Mouse (Mus musculus) hindbrain, postnatal 0 days (tissue): ENCODE results near the gene Smarca4. TPM values are rescaled to one million over a fixed set of nuclear protein-coding genes. Genes with fewer than 3 reads are reported as not detected.
A peak's percentile ranks its signal among the peaks of the same experiment; 100 is the strongest.

Experiments used
- ATAC-seq: fragments of 200-750 bp; cut with Nextera tagmentation; 2 replicates; pipeline ENCODE4 v1.8.0; 2017; ENCODE audit warnings: mild to moderate bottlenecking, moderate TSS enrichment, moderate library complexity
- DNase-seq: peaks from one replicate; pipeline ENCODE4 v3.0.0-alpha.2; 2015; ENCODE audit warnings: low spot score
- H3K27ac ChIP-seq: fragments of 300-500 bp; sonication (generic); 2 replicates; pipeline ENCODE4 v1.5.1; 2014; ENCODE audit warnings: mild to moderate bottlenecking
- H3K27me3 ChIP-seq: fragments of 300-500 bp; sonication (generic); 2 replicates; pipeline ENCODE4 v1.6.1; 2014; ENCODE audit warnings: low read length, mixed read lengths; ENCODE audit not compliant: insufficient read depth
- H3K36me3 ChIP-seq: fragments of 300-500 bp; sonication (generic); 2 replicates; pipeline ENCODE4 v1.6.1; 2014; ENCODE audit warnings: low read length, mixed read lengths; ENCODE audit not compliant: insufficient read depth
- H3K4me1 ChIP-seq: fragments of 300-500 bp; sonication (generic); 2 replicates; pipeline ENCODE4 v1.6.1; 2014; ENCODE audit warnings: antibody characterized with exemption, low read length, mixed read lengths; ENCODE audit not compliant: insufficient read depth
- H3K4me2 ChIP-seq: fragments of 300-500 bp; sonication (generic); 2 replicates; pipeline ENCODE4 v1.6.1; 2014; ENCODE audit warnings: low read depth, mild to moderate bottlenecking, low read length, moderate library complexity, mixed read lengths
- H3K4me3 ChIP-seq: fragments of 300-500 bp; sonication (generic); 2 replicates; pipeline ENCODE4 v1.5.1; 2014; ENCODE audit warnings: low read length
- H3K9ac ChIP-seq: fragments of 300-500 bp; sonication (generic); replicated peaks from 2 replicates; pipeline ENCODE4 v1.6.1; 2014; ENCODE audit warnings: mild to moderate bottlenecking, low read length, moderate library complexity, mixed read lengths
- H3K9me3 ChIP-seq: fragments of 300-500 bp; sonication (generic); 2 replicates; pipeline ENCODE4 v1.6.1; 2016; ENCODE audit warnings: low read length, mixed read lengths
- CTCF ChIP-seq: IDR thresholded peaks from 2 replicates; pipeline ENCODE4 v1.5.1; 2016; ENCODE audit warnings: antibody characterized with exemption, control low read depth, low read depth
- WGBS: fragments of 180-500 bp; shearing (Covaris S2); extraction: QIAGEN DNeasy Blood & Tissue Kit; methylation state at CpG from one replicate; pipeline ENCODE4 v1.1.7; 2014; 5-methylcytosine and 5-hydroxymethylcytosine counted together
- polyA plus RNA-seq: library from polyadenylated mRNA; unstranded; fragments of >200 nt; fragmentation: Nextera tagmentation; extraction: Ambion mirVana; gene quantifications from 2 replicates; pipeline ENCODE4 v1.2.1, GENCODE M21; 2015
- total RNA-seq: library from RNA; depleted of rRNA; stranded (reverse); fragments of >200 nt; gene quantifications from 2 replicates; pipeline ENCODE4 v1.2.3, GENCODE M21; 2014

The Smarca4 gene
- total and polyA plus RNA-seq, 2 experiments from 2014 or later, result 80.6 to 171 TPM

DNA sequence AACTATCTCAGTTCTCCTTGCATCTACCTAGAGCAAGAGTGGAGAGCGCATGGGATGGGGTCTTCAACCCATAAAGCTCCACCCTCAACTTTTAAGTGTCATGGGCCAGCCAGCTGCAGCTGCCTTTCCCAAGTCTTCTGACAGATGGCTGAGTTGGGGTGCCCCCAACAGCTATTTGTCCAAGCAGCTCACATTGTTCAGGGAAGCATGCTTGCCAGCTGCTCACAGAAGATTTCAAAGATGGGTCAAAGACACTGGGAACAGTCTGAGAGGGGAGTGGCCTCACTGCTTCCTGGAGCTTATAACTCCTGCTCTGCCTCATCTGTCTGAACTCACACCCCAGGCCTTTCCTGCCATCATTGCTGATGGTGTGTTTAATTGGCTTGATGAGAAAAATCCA is 39.7 kb upstream of the Smarca4 start:
- no peaks in the 10 kb centered on the region for H3K27me3 ChIP-seq
- DNase-seq, result peak; percentile 53
- peak; percentile 69; the same call in 1 of the 2 replicates for ATAC-seq
- H3K4me1 ChIP-seq, result no peaks in the 10 kb centered on the region
- H3K4me2 ChIP-seq, result no peak overlapping the region
- 85% methylated on average over 1 of the region's 1 CpGs for whole genome bisulfite sequencing
- 0 out of 2 replicates have a peak overlapping the region, but pooled peaks have one; percentile 20 for H3K27ac ChIP-seq
- TF ChIP-seq CTCF, result no peak
- peaks cover 59% of the 10 kb centered on the region for H3K36me3 ChIP-seq
- no peaks in the 10 kb centered on the region for H3K9me3 ChIP-seq
- H3K9ac ChIP-seq, result no peak overlapping the region
- no peak overlapping the region for H3K4me3 ChIP-seq

DNA sequence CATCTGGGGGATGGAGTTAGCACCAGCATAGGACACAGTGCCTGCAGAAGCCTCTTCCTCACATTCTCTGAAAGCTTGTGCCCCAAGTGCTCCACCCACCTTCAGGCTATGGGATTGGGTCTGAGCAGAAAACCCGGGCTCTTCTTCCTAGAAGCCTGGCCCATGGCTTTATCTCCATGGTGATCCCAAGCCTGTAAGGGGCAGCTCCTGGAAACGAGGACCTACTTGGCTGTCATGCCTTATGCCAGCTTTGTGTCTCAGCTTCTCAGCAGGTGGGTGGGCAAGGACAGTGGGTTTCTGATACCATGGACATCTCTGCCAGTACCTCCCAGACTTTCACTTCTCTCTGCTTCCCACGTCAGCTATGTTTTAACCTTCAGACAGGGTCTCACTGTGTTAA is 37.7 kb upstream of the Smarca4 start:
- DNase-seq, result peak; percentile 54
- Histone ChIP-seq H3K27ac (no peak overlapping the region), H3K36me3 (peaks cover 52% of the 10 kb centered on the region), H3K27me3 (no peaks in the 10 kb centered on the region), H3K9me3 (no peaks in the 10 kb centered on the region), H3K4me1 (no peaks in the 10 kb centered on the region), H3K9ac (no peak overlapping the region), H3K4me2 (no peak overlapping the region), H3K4me3 (no peak overlapping the region)
- 36% methylated on average over 3 of the region's 3 CpGs for WGBS
- ATAC-seq, result peak; percentile 50
- TF ChIP-seq CTCF, result no peak

GRCm38 (mm10) chr9:21585401-21585800 is 30.6 kb upstream of the Smarca4 start:
- no peaks in the 10 kb centered on the region for H3K9me3 ChIP-seq
- no peak overlapping the region for H3K4me3 ChIP-seq
- 100% methylated on average over 1 of the region's 1 CpGs for WGBS
- ATAC-seq (no peak), DNase-seq (no peak)
- no peak overlapping the region for H3K9ac ChIP-seq
- no peak for TF ChIP-seq CTCF
- no peaks in the 10 kb centered on the region for H3K27me3 ChIP-seq
- H3K36me3 ChIP-seq, result peaks cover 73% of the 10 kb centered on the region
- H3K4me2 ChIP-seq, result no peak overlapping the region
- H3K27ac ChIP-seq, result no peak overlapping the region
- H3K4me1 ChIP-seq, result no peaks in the 10 kb centered on the region

DNA sequence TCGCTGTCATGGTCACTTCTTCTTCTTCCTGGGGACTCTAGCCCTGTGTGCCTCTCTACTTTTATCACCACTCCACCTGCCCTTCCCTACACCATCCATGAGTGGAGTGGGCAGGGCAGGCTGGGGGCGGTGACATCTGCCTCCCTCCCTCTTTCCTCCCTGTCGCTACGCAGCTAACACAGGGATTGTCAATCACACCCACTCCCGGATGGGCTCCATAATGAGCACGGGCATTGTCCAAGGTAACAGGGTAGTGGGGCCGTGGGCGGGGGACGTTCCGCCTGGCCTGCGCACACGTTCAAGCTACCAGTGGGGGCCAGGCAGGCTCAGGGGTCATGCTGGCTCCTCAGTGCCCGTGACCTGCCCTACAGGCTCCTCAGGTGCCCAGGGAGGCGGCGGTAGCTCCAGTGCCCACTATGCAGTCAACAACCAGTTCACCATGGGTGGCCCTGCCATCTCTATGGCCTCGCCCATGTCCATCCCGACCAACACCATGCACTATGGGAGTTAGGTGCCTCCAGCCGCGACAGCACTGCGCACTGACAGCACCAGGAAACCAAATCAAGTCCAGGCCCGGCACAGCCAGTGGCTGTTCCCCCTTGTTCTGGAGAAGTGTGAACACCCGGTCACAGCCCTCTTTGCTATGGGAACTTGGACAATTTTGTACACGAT is 28.2 kb upstream of the Smarca4 start:
- ATAC-seq, result no peak
- H3K36me3 ChIP-seq, result peaks cover 62% of the 10 kb centered on the region

DNA sequence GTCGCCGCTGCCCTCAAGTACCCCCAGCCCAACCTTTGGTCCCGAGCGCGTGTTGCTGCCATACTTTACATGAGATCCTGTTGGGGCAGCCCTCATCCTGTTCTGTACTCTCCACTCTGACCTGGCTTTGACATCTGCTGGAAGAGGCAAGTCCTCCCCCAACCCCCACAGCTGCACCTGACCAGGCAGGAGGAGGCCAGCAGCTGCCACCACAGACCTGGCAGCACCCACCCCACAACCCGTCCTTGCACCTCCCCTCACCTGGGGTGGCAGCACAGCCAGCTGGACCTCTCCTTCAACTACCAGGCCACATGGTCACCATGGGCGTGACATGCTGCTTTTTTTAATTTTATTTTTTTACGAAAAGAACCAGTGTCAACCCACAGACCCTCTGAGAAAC is 27.6 kb upstream of the Smarca4 start:
- Histone ChIP-seq H3K4me2 (no peak overlapping the region), H3K4me3 (no peak overlapping the region), H3K9ac (no peak overlapping the region), H3K9me3 (no peaks in the 10 kb centered on the region), H3K36me3 (peaks cover 57% of the 10 kb centered on the region), H3K27ac (no peak overlapping the region), H3K27me3 (no peaks in the 10 kb centered on the region), H3K4me1 (peaks cover 5% of the 10 kb centered on the region; the same call in 1 of the 2 replicates)
- no peak for TF ChIP-seq CTCF
- DNase-seq (no peak), ATAC-seq (no peak)
- WGBS, result 88% methylated on average over 8 of the region's 8 CpGs

More for the DNA sequence above, 28.2 kb upstream of the Smarca4 start:
- no peak for DNase-seq
- Histone ChIP-seq H3K4me2 (no peak overlapping the region), H3K27me3 (no peaks in the 10 kb centered on the region), H3K4me3 (no peak overlapping the region), H3K9me3 (no peaks in the 10 kb centered on the region), H3K4me1 (peaks cover 5% of the 10 kb centered on the region; the same call in 1 of the 2 replicates), H3K27ac (no peak overlapping the region), H3K9ac (no peak overlapping the region)
- WGBS, result 83% methylated on average over 23 of the region's 23 CpGs
- no peak for TF ChIP-seq CTCF

- H3K4me1 ChIP-seq, result peaks cover 5% of the 10 kb centered on the region; the same call in 1 of the 2 replicates
- DNase-seq, result no peak
- no peak for ATAC-seq
- peaks cover 49% of the 10 kb centered on the region for H3K36me3 ChIP-seq
- TF ChIP-seq CTCF, result no peak
- H3K9me3 ChIP-seq, result no peaks in the 10 kb centered on the region
- no peak overlapping the region for H3K4me3 ChIP-seq
- no peak overlapping the region for H3K4me2 ChIP-seq
- H3K9ac ChIP-seq, result no peak overlapping the region
- 86% methylated on average over 5 of the region's 5 CpGs for WGBS
- no peak overlapping the region for H3K27ac ChIP-seq
- no peaks in the 10 kb centered on the region for H3K27me3 ChIP-seq
Observed at GRCm38 (mm10) chr9:21589538-21589937, 26.4 kb upstream of the Smarca4 start.

- Histone ChIP-seq H3K27me3 (no peaks in the 10 kb centered on the region), H3K4me1 (peaks cover 5% of the 10 kb centered on the region; the same call in 1 of the 2 replicates), H3K4me2 (peak overlapping the region; percentile 81; the same call in 1 of the 2 replicates), H3K4me3 (no peak overlapping the region), H3K27ac (no peak overlapping the region), H3K9me3 (no peaks in the 10 kb centered on the region), H3K36me3 (peaks cover 39% of the 10 kb centered on the region), H3K9ac (no peak overlapping the region)
- ATAC-seq (no peak), DNase-seq (no peak)
- TF ChIP-seq CTCF, result no peak
- 81% methylated on average over 6 of the region's 6 CpGs for WGBS
Observed at GRCm38 (mm10) chr9:21591127-21591830, 24.7 kb upstream of the Smarca4 start.
